Mouse (Mus musculus): ENCODE measurements at regions not wholly inside any gene's neighbourhood (a gene's known extent, or its start where the extent isn't known, plus 50 kb on each side); places are given as distances from the start of the nearest gene placed in this dataset.
A peak's percentile ranks its signal among the peaks of the same experiment; 100 is the strongest.

GRCm38 (mm10) chr7:61939971-61940705 lies 406.2 kb upstream of the Ndn start:
- DNase-seq = peak; percentile 58

- peak; percentile 2 for DNase-seq
Measured at GRCm38 (mm10) chr7:61982203-61982932, 364.0 kb upstream of the Ndn start.

DNA sequence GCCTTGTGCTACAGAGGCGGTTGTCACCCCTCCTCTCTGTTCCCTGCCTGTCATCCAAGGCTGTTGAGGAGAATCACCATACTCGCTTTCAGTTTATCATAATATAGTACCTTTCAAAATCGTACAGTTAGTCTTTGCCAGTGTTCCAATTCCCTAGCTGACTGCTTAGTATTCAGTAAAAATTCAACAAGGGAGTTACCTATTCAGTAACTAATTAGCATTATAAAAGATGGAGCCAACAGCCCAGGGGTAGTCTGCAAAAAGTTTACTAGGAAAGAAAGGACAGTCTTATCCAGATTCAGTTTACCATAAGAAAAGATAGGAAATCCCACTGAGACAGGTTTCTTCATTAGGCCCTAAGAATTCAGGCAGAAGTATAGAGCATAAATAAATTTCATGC lies 319.7 kb upstream of the Ndn start:
- no peak for DNase-seq

DNA sequence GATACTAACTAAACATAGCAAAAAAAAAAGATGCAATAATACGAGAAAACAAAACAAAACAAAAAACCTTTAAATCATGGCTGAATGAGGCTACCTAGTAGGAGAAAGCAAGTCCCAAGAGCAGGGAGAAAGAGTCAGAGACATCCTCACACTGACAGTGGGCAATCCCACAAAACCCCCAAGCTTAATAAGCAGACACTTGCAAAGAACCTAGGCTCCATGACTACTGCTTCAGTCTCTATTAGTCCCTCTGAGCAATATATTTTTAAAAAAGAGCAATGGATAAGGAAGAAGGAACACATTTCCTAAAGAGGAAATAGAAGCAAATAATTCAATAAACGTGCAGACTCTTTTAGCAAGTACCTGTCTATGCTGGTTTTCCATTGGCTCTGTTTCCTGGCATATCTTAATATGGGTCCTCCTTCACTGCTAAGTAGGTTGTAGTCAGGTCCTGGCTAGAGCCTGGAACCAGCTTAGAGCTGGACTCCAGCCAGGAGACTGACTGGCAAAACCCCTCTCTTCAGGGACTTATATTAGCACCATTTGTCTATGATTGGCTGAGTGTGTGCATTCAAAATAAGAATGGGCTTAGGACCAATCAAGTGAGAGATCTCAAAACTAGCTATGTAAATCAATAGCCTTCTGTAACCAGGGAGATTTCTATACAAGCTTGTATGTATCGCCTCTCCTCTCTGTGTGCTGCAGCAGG lies 300.5 kb upstream of the Ndn start:
- DNase-seq = peak; percentile 0

GRCm38 (mm10) chr7:62046452-62046809 lies 299.9 kb upstream of the Ndn start:
- no peak for DNase-seq

- no peak for DNase-seq
Measured at GRCm38 (mm10) chr7:62078607-62079006, 267.8 kb upstream of the Ndn start.

GRCm38 (mm10) chr7:62085120-62085849 lies 261.1 kb upstream of the Ndn start:
- peak; percentile 3 for DNase-seq
